Comparison of ENCODE assay signal across 8 mouse cellular contexts in the genomic region with DNA sequence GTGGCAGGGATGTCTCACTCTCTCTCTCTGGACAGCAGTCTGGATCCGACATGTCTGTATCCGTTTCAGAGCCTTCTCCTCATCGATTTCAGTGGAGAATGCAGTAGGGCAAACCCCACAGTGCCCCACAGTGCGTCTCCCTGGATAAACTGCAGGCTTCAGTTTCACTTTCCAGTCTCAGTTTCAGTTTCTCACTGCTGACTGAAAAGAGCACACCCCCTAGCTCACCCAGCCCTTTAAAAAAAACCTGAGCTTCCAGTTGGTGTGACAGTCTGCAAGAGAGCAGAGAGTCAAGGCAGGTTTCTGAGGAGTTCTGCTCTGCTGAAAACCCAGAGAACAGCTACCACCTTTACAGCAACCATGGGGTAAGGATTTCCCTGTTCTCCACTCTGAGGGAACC. TPM values are rescaled to one million over a fixed set of nuclear protein-coding genes. Genes with fewer than 3 reads are reported as not detected.
A peak's percentile ranks its signal among the peaks of the same experiment; 100 is the strongest.
DNase-seq lines count a peak whose midpoint lies in the region.

A gene (minus strand): TSS at position 121 of the 400 bp plus-strand sequence.
A gene (plus strand): TSS at position 249 of the 400 bp plus-strand sequence.

- intact Hi-C loops in gastrocnemius, postnatal 14 days (cut with DNase I; ENCODE audit: low total_unique reads) = no loop called here
- intact Hi-C loops in heart, postnatal 36 days (cut with DNase I) = no loop called here
- intact Hi-C loops in left cerebral cortex, postnatal 4 days (cut with DNase I) = loop anchor here (5.0 kb wide), 1 partner anchor 308 kb away; no protein-coding TSS in a partner anchor
- intact Hi-C loops in left cerebral cortex, postnatal 10 days (cut with DNase I) = no loop called here

- DNase-seq in gastrocnemius, adult 18-20 months (ENCODE audit: low spot score) = peak; percentile 7
- DNase-seq in gastrocnemius, postnatal 14 days = no peak
- peak; percentile 8 for DNase-seq in MN1 (ENCODE audit: low spot score)
- peak; percentile 18 to 35 for DNase-seq in heart, postnatal 36 days
- DNase-seq in lung, postnatal 10 days = peak; percentile 26
- DNase-seq in right cerebral cortex, postnatal 10 days (ENCODE audit: low spot score in 2 of 2) = no peak
- DNase-seq in left cerebral cortex, postnatal 4 days = no peak
- DNase-seq in left cerebral cortex, postnatal 10 days (ENCODE audit: extremely low spot score in 1 of 2, low spot score in 2 of 2) = no peak

RNA-seq across cellular contexts. Expression of the first gene that starts in this region (rescaled TPM):
- not detected for total RNA-seq in gastrocnemius, adult 18-20 months (2021)
- total RNA-seq in gastrocnemius, postnatal 14 days (2021) = under 1 TPM in 1 of 2 experiments, not detected in 1; 0.06 TPM
- total RNA-seq in heart, postnatal 36 days (2021) = 1 to 10 TPM; 1.1 to 1.2 TPM
- under 1 TPM; 0.28 to 0.30 TPM for total RNA-seq in left cerebral cortex, postnatal 4 days (2021)
- under 1 TPM; 0.30 to 0.47 TPM for total RNA-seq in left cerebral cortex, postnatal 10 days (2021)

RNA-seq across cellular contexts. Expression of the second gene that starts in this region (rescaled TPM):
- under 1 TPM; 0.25 to 0.57 TPM for total RNA-seq in gastrocnemius, adult 18-20 months (2021)
- under 1 TPM; 0.12 to 0.13 TPM for total RNA-seq in gastrocnemius, postnatal 14 days (2021)
- 1 to 10 TPM; 2.0 to 3.5 TPM for total RNA-seq in heart, postnatal 36 days (2021)
- total RNA-seq in left cerebral cortex, postnatal 4 days (2021) = under 1 TPM in 1 of 2 experiments, not detected in 1; 0.14 TPM
- under 1 TPM in 1 of 2 experiments, not detected in 1; 0.13 TPM for total RNA-seq in left cerebral cortex, postnatal 10 days (2021)

Comparison
In these comparisons a context has a peak if more than half of its experiments do, and no peak if none do; other contexts are left out.
1. Peak in DNase-seq in gastrocnemius, adult 18-20 months; RNA of the genes that start here not detected or under 1 TPM.
2. DNase-seq: peak in MN1 (single experiment), heart, postnatal 36 days (2 of 2) and lung, postnatal 10 days (single experiment); none in gastrocnemius, postnatal 14 days (single experiment), right cerebral cortex, postnatal 10 days (0 of 2), left cerebral cortex, postnatal 4 days (single experiment) and left cerebral cortex, postnatal 10 days (0 of 2).